Mouse (Mus musculus): ENCODE measurements around the gene Gm17631. TPM values are rescaled to one million over a fixed set of nuclear protein-coding genes. Genes with fewer than 3 reads are reported as not detected.
"Not testable (repeated sequence)": the region's sequence is repeated elsewhere in the genome, so short reads cannot be mapped to it uniquely, and the experiment has no call there.

The Gm17631 gene
- total RNA-seq (2021), result not detected
- long read RNA-seq, experiment 1, result 0 reads
- long read RNA-seq, experiment 2, result 0 reads

DNA sequence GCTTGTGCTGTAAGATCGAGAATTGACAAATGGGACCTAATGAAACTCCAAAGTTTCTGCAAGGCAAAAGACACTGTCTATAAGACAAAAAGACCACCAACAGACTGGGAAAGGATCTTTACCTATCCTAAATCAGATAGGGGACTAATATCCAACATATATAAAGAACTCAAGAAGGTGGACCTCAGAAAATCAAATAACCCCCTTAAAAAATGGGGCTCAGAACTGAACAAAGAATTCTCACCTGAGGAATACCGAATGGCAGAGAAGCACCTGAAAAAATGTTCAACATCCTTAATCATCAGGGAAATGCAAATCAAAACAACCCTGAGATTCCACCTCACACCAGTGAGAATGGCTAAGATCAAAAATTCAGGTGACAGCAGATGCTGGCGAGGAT, at the start of gene Gm17631:
Gm17631 (plus strand) TSS at position 301 of the 400 bp plus-strand sequence.
- intact Hi-C loops (cut with DNase I; ENCODE audit: low total_unique reads); DNase-seq: not testable (repeated sequence)

DNA sequence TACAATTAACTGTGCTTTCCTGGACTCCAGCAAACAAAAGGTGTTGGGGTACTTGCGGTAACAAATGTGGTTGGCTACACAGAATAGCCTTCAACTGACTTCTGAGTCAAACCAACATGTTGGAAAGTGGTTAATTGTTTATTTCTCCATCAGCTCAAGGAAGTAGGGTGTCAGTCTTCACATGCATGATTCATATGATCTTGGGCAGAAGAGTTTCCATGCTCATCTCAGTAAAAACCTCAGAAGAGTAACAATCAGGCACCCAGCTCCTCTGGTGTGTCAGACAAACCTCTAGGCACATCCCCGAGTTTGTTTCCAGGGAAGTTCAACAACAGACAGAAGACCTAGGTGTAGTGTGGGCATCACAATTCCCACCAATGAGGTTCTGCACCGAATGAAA, 44.7 kb upstream of the Gm17631 start:
- no peak for DNase-seq
- intact Hi-C loops (cut with DNase I; ENCODE audit: low total_unique reads), result no loop called here

DNA sequence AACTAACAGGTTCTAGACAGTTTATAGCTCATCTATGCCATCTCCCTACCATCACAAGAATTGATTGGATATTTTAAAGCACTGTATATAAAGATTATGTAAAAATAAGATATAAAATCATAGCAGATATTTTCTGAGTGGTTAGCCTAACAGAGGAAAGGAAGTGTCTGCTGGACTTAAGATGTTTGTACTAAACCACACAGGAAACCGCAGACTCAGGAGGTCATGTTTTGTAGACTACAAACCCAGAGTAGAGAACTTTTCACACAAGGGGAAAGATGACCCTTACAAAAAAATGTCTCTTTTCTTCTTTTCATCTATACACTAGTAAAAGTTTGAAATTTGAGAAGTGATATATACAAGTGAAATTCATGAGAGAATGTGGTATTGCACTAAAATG, 38.4 kb upstream of the Gm17631 start:
- DNase-seq, result no peak
- intact Hi-C loops (cut with DNase I; ENCODE audit: low total_unique reads), result no loop called here

DNA sequence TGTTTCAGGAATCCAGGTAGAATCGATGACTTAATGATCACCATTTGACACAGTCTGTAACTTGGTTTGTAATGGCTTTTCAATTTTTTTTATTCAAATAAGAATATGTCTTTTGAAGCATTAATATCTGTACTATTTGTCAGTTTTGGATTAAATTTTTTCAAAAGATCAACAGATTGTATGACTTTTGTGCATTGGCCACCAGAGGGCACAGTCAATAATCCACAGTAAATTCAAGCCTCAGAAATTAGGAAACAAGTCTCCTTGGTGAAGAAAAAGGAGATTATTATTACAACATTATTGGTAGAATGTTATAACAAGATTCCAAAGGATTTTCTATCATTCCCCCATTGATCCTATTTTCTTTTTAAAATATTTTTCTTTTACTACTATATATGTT, 36.9 kb upstream of the Gm17631 start:
- DNase-seq, result no peak
- intact Hi-C loops (cut with DNase I; ENCODE audit: low total_unique reads), result no loop called here

DNA sequence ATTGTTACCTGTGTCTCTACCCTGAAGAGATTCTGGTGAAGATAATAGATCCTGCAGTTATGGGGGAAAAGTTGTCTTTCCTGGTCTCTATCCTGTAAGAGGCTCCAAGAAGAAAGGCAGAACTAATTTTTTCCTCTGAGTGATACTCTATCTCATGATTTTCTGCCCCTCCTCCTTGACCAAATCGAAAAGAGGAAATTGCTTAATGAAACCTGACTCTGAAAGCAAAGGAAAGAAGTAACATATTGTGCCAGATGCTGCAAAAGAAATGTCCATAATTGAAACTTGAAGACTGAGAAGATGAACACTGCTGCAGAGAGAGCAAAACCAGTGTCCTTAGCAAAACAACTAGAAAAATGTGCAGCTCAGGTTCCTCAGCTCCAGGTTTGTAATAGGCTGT, 14.1 kb downstream of the Gm17631 start, which contains the start of gene Klra17:
Klra17 (minus strand) TSS at position 124 of the 400 bp plus-strand sequence.
- no peak for DNase-seq
- intact Hi-C loops (cut with DNase I; ENCODE audit: low total_unique reads), result no loop called here

DNA sequence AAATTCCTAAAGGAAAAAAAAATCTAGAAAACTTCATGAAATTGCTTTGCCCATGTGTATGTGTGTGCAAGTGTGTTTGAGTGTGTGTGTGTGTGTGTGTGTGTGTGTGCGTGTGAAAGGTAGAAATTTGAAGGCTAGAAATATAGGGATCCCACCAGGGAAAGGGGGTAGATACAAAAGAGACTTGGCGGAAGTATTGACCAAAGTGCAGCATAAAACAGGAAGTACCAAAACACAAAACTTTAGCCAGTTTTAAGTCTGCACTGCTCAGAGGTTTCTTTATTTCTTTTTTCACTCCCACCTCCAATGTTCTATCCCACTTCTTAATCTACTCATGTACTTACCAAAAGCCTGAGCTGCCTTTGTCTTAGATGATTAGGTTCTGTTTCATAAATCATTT, 20.1 kb downstream of the Gm17631 start:
- intact Hi-C loops (cut with DNase I; ENCODE audit: low total_unique reads), result no loop called here
- no peak for DNase-seq

Other genes starting within 250 kb of the Gm17631 start
- gene Klrk1, start 238.8 kb upstream of the Gm17631 start, total RNA-seq (2021), result not detected
- gene Klrc3, start 219.3 kb upstream of the Gm17631 start, total RNA-seq (2021), result not detected
- not detected for gene Klrc2, start 202.0 kb upstream of the Gm17631 start, total RNA-seq (2021)
- gene Klrc1, start 183.7 kb upstream of the Gm17631 start, total RNA-seq (2021), result not detected
- gene Klri1, start 145.5 kb upstream of the Gm17631 start, total RNA-seq (2021), result not detected
- gene Klri2, start 122.2 kb upstream of the Gm17631 start, total RNA-seq (2021), result not detected
- gene Gm156, start 78.4 kb upstream of the Gm17631 start, total RNA-seq (2021), result not detected
- not detected for gene Klra17, start 14.0 kb downstream of the Gm17631 start, total RNA-seq (2021)
- not detected for gene Klra5, start 55.0 kb downstream of the Gm17631 start, total RNA-seq (2021)
- not detected for gene Klra6, start 164.3 kb downstream of the Gm17631 start, total RNA-seq (2021)
- gene Klra4, start 204.6 kb downstream of the Gm17631 start, total RNA-seq (2021), result not detected

Data from gastrocnemius, postnatal 14 days (tissue).